Mouse (Mus musculus) heart, postnatal 10 days (tissue): ENCODE results near the gene Ubap2l. TPM values are rescaled to one million over a fixed set of nuclear protein-coding genes. Genes with fewer than 3 reads are reported as not detected.

ENCODE experiments used
- microRNA-seq, 2 experiments: library from miRNA; unstranded; fragments of <30 nt; microRNA quantifications; one replicate each; pipeline ENCODE4 v1.2.0; 2022
- total RNA-seq, 2 experiments: library from RNA; stranded (reverse); gene quantifications; 2 replicates each; pipeline ENCODE4 v1.2.3; 2021

Gene Ubap2l
- total RNA-seq, 2 experiments from 2014 or later: 143 to 150 TPM

Small RNA genes within 50 kb of the gene (microRNA-seq; reads per million reads assigned to microRNA genes)
- gene Mir190b: 10.1 to 13.3 reads per million in 2 experiments
- 0.70 to 0.95 reads per million in 2 experiments for gene Mir7669

Other genes starting within 250 kb of the Ubap2l start
- 10 to 100 TPM; 24.8 to 25.3 TPM for gene She, start 221.3 kb downstream of the Ubap2l start, total RNA-seq
- gene Il6ra, start 139.4 kb downstream of the Ubap2l start, total RNA-seq: 1 to 10 TPM; 3.9 to 4.0 TPM
- 10 to 100 TPM; 56.2 to 58.1 TPM for gene Atp8b2, start 89.1 kb downstream of the Ubap2l start, total RNA-seq
- gene Hax1, start 53.8 kb downstream of the Ubap2l start, total RNA-seq: 10 to 100 TPM; 43.6 to 44.1 TPM
- 10 to 100 TPM; 56.2 to 63.2 TPM for gene 4933434E20Rik, start 992 bp downstream of the Ubap2l start, total RNA-seq
- 100 to 1,000 TPM; 103 to 108 TPM for gene Tpm3, start 20.0 kb upstream of the Ubap2l start, total RNA-seq
- under 1 TPM; 0.10 to 0.12 TPM for gene Nup210l, start 51.5 kb upstream of the Ubap2l start, total RNA-seq
- 1,000 to 10,000 TPM; 1,084 to 1,156 TPM for gene Rps27, start 161.0 kb upstream of the Ubap2l start, total RNA-seq
- 10 to 100 TPM; 12.3 to 14.4 TPM for gene Rab13, start 161.1 kb upstream of the Ubap2l start, total RNA-seq
- gene Jtb, start 179.0 kb upstream of the Ubap2l start, total RNA-seq: 10 to 100 TPM; 44.4 to 46.9 TPM
- under 1 TPM; 0.26 to 0.45 TPM for gene Creb3l4, start 190.9 kb upstream of the Ubap2l start, total RNA-seq
- gene Slc39a1, start 195.5 kb upstream of the Ubap2l start, total RNA-seq: 100 to 1,000 TPM; 105 to 110 TPM
- gene Crtc2, start 201.5 kb upstream of the Ubap2l start, total RNA-seq: 10 to 100 TPM; 21.1 to 26.9 TPM
- 10 to 100 TPM; 16.8 to 19.7 TPM for gene Dennd4b, start 212.6 kb upstream of the Ubap2l start, total RNA-seq
- gene Gatad2b, start 240.6 kb upstream of the Ubap2l start, total RNA-seq: 10 to 100 TPM; 56.6 to 59.5 TPM